Mouse (Mus musculus) layer of hippocampus, adult 2 months (tissue): Measurements from ENCODE around the gene Btbd2. TPM values are rescaled to one million over a fixed set of nuclear protein-coding genes. Genes with fewer than 3 reads are reported as not detected.
A peak's percentile ranks its signal among the peaks of the same experiment; 100 is the strongest.

Experiments
- DNase-seq, 2 experiments: peaks; one replicate each; pipeline ENCODE4 v3.0.0; 2022; ENCODE audit warnings: low spot score in 2 of 2
- H3K27ac ChIP-seq: fragments of 200-600 bp; 2 replicates; pipeline ENCODE4 v1.8.1; 2022
- H3K4me3 ChIP-seq: fragments of 200-600 bp; 2 replicates; pipeline ENCODE4 v1.8.1; 2022; ENCODE audit warnings: mild to moderate bottlenecking
- CTCF ChIP-seq: fragments of 200-600 bp; conservative IDR thresholded peaks from 2 replicates; pipeline ENCODE4 v1.8.1; 2022; ENCODE audit warnings: antibody characterized with exemption, mild to moderate bottlenecking, moderate library complexity
- total RNA-seq, 2 experiments: library from RNA; stranded (reverse); gene quantifications; 2 replicates each; pipeline ENCODE4 v1.2.3; 2021

Gene Btbd2
- total RNA-seq, 2 experiments from 2014 or later, result 102 to 105 TPM

DNA sequence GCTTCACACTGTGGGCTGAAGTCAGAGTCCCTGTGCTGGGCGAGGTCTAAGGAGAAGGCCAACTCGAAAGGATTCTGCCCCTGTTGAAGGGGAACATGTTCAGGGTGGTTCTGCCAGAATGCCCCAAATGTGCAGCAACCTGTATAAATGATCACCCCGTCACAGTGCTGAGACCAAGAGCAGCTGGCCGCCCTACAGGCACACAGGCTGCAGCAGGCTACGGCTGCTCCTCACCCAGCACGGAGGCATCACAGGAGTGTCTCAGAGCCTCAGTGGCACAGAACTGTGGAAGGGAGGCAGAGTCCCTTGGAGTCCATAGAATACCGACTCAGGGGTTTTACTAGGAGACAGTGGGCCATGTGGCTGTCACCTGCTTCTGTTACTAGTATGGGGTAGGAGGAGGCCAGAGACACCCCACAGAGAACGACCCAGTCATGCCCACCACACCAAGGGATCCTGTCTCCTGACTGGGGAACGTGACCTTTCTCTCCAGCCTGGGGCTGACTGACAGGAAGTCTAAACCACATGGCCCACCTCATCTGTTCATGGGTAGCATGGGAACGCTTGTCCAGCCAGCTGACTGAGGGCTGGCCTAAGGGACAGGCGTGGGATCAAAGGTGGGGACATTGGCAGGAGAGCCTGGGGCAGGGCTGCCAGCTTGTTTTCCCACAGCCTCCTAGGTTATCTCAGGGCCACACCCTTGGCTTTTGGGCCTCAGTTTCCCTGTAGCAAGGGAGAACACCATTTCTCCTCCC, 15.2 kb upstream of the Btbd2 start:
- Histone ChIP-seq H3K27ac (peak overlapping the region; percentile 14; the same call in 1 of the 2 replicates), H3K4me3 (no peak overlapping the region)
- DNase-seq, result no peak
- TF ChIP-seq CTCF, result no peak

GRCm38 (mm10) chr10:80671251-80671650, 14.4 kb upstream of the Btbd2 start:
- DNase-seq, result no peak
- no peak overlapping the region for H3K4me3 ChIP-seq
- H3K27ac ChIP-seq, result no peak overlapping the region
- no peak for TF ChIP-seq CTCF

DNA sequence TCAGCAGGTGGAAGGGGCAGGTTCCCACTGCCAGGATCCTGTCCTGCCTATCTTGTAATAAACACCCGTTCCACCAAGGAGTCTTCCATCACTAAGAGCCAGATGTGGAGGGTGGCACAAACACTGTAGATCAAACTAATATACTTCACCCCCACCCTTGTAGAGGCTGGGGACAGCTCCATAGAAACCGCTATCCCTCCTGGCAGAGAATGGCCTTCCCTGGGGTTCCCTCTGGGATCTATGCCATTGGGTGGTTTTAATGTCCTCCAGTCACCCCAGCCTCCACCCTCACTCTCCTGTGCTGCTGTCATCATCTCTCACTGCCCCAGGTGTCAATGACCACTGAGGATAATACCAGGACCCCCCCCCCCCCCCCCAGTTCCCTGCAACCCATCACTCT, 13.7 kb upstream of the Btbd2 start:
- Histone ChIP-seq H3K4me3 (no peak overlapping the region), H3K27ac (no peak overlapping the region)
- no peak for DNase-seq
- no peak for TF ChIP-seq CTCF

DNA sequence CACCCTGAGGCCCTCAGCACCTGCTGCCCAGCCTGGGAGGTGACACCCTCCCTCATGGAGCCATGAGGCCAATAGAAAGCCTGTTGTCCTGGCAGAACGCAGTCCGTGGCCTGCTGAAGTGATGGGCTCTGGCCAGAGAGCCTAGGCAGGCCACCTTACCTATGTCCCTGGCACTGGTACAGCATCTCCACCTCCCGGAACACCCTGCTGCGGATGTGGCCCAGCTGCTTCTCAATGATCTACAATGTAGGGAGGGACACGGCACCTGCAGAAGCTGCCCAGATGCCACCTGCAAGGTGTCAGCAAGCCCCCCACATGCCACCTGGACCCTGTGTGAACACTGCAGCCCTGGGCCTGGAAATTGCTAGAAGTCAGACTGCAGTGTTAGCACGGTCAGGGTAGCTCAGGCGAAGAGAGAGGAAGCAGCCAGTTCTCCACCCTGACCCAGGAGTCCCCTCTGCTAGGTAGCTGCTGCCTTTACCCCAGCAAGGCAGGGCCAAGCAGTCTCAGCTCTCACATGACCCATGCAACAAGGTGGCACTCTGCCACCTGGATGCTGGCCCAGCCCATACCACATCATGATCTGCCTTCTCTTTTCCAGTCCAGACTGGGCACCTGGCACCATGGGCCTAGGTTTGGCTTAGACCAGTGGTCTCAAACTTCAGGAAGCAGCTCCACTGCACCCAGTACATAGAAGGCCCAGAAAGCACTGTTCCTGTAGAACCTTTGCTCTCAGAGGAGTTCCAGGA, 13.0 kb upstream of the Btbd2 start:
- no peak for TF ChIP-seq CTCF
- no peak overlapping the region for H3K4me3 ChIP-seq
- H3K27ac ChIP-seq, result no peak overlapping the region
- DNase-seq, result no peak

- no peak for TF ChIP-seq CTCF
- Histone ChIP-seq H3K4me3 (no peak overlapping the region), H3K27ac (no peak overlapping the region)
- no peak for DNase-seq
Observed at GRCm38 (mm10) chr10:80669018-80669417, 12.1 kb upstream of the Btbd2 start.

DNA sequence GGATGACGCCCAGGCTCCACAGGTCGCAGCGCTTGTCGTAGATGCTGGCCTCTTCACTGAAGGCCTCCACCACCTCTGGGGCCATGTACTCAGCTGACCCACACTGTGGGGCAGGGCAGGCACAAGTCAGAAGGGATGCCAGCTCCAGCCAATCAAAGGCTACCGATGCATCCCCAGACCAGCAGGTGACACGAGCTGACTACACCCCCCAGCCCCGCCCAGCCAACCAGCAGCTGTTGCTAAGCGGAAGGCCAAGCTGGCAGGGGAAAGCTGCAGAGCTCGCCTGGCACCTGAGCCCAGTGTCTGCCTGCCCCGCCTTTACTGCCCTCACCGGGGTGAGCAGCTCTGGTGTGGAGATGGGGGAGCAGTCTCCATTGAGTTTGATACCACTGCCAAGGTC, 11.7 kb upstream of the Btbd2 start:
- DNase-seq, result no peak
- TF ChIP-seq CTCF, result no peak

GRCm38 (mm10) chr10:80666837-80667412, 10.1 kb upstream of the Btbd2 start:
- no peak overlapping the region for H3K4me3 ChIP-seq
- no peak overlapping the region for H3K27ac ChIP-seq
- no peak for DNase-seq
- TF ChIP-seq CTCF, result no peak

More for the DNA sequence above, 11.7 kb upstream of the Btbd2 start:
- Histone ChIP-seq H3K27ac (no peak overlapping the region), H3K4me3 (no peak overlapping the region)

GRCm38 (mm10) chr10:80665981-80666733, 9.3 kb upstream of the Btbd2 start:
- no peak overlapping the region for H3K4me3 ChIP-seq
- peak overlapping the region; percentile 86; the same call in 1 of the 2 replicates for H3K27ac ChIP-seq
- DNase-seq, result no peak
- no peak for TF ChIP-seq CTCF

DNA sequence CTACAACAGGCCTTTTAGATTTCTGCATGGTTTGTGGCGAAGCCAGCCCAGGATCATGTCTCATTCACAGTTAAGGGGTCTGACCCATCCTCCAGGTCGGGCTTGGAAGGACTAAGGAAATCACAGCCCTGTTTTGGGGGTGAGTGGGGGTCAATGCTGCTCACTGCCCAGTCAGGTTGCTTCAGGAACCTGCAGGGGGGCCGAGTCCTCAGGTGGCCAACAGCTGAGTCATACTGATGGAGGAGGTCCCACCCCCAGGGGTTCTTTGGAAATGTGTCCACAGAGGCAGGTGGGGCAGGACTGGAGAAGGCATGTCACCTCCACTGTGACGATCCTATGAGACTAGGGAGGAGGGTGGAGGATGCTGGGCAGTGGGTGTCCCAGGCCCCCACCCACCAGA, 8.6 kb upstream of the Btbd2 start:
- DNase-seq, result no peak
- no peak overlapping the region for H3K4me3 ChIP-seq
- peak overlapping the region; percentile 86 for H3K27ac ChIP-seq
- TF ChIP-seq CTCF, result no peak

GRCm38 (mm10) chr10:80665016-80665380, 8.1 kb upstream of the Btbd2 start:
- TF ChIP-seq CTCF, result no peak
- DNase-seq, result no peak
- H3K4me3 ChIP-seq, result no peak overlapping the region; the same call in 1 of the 2 replicates
- peak overlapping the region; percentile 86 for H3K27ac ChIP-seq

DNA sequence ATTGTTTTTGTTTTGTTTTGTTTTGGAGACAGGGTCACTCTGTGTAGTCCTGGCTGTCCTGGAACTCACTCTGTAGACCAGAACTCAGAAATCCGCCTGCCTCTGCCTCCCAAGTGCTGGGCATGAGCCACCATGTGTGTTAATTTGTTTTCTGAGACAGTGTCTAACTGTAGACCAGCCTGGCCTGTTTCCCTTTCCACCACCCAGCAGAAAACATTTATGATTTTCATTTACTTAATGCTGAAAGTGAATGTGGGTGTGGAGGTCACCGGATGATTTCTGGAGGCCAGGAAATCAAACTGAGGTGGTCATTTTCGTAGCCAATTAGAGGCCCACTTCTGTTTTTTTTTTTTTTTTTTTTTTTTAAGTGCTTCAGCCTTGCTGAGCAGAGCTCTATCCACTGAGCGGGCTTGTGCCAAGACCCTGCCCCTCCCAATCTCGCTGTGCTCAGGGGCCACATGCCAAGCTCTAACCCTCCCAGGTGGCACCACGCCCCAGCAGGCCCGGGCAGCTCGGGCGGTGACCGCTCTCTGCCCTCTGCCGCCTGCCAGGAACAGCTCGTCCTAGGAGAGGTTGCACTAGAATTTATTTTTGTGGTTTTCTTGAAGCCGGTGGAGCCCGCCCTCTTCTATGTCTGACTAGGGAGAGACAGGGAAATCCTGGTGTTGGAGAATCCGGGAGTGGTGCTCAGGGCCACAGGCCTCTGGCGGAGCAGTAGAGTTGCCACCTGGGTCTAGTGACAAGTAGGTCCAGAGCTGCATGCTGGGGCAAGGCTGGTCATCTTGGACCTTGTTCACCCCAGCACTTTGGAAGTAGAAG, 7.5 kb upstream of the Btbd2 start:
- H3K27ac ChIP-seq, result peak overlapping the region; percentile 86
- TF ChIP-seq CTCF, result no peak

More for the DNA sequence above, 7.5 kb upstream of the Btbd2 start:
- H3K4me3 ChIP-seq, result no peak overlapping the region; the same call in 1 of the 2 replicates
- DNase-seq, result no peak
